In genomic region chr2:85532082-85532778, GRCm38 (mm10) we compare ENCODE assay signal across 25 mouse cellular contexts. TPM values are rescaled to one million over a fixed set of nuclear protein-coding genes. Genes with fewer than 3 reads are reported as not detected.
DNase-seq lines count a peak whose midpoint lies in the region; ATAC-seq and TF ChIP-seq lines count a peak whose summit lies in the region.
"Had no signal": no experiment of that assay in that cellular context is flagged by ENCODE, and none has a peak within 500 bp of the region (broad histone marks: within the 10 kb centered on the region; RNA-seq: fewer than 3 reads in every experiment).

No protein-coding gene starts in this region.

- no peak overlapping the region for H3K4me2 ChIP-seq in lung, embryonic 14.5 days
- no peak overlapping the region for H3K4me2 ChIP-seq in embryonic facial prominence, embryonic 15.5 days (replicated peaks)
- H3K4me2 ChIP-seq in stomach, postnatal 0 days (replicated peaks; ENCODE audit: low read depth), result no peak overlapping the region
- H3K4me2 ChIP-seq: forebrain, embryonic 15.5 days; heart, embryonic 11.5 days; heart, embryonic 15.5 days; hindbrain, embryonic 13.5 days had no signal

- no peak overlapping the region for H3K4me3 ChIP-seq in lung, embryonic 14.5 days (ENCODE audit: low read depth, low read length)
- no peak overlapping the region for H3K4me3 ChIP-seq in embryonic facial prominence, embryonic 15.5 days (replicated peaks)
- H3K4me3 ChIP-seq in stomach, postnatal 0 days (ENCODE audit: low read depth, low read length), result no peak overlapping the region
- H3K4me3 ChIP-seq: forebrain, embryonic 15.5 days; heart, embryonic 15.5 days; hindbrain, embryonic 13.5 days had no signal

- no peak overlapping the region for H3K9ac ChIP-seq in lung, embryonic 14.5 days
- no peak overlapping the region for H3K9ac ChIP-seq in embryonic facial prominence, embryonic 15.5 days
- no peak overlapping the region for H3K9ac ChIP-seq in stomach, postnatal 0 days (ENCODE audit: low read length)
- H3K9ac ChIP-seq: forebrain, embryonic 15.5 days; heart, embryonic 15.5 days; hindbrain, embryonic 13.5 days had no signal

- peak; percentile 44 for DNase-seq in lung, embryonic 14.5 days
- DNase-seq in lung, postnatal 14 days, result no peak
- DNase-seq in lung, postnatal 36 days, result peak; percentile 23
- no peak for DNase-seq in stomach, postnatal 0 days (ENCODE audit: low spot score)
- DNase-seq in gastrocnemius, postnatal 36 days, result no peak
- no peak for DNase-seq in layer of hippocampus, adult 9-11 months
- DNase-seq: adrenal gland, postnatal 10 days; cerebellum, adult 11 months; cerebellum, adult 8-10 months; cerebellum, postnatal 25 days; heart, adult 18-20 months; heart, postnatal 14 days had no signal

- 44% methylated on average over 2 of the region's 2 CpGs for WGBS in lung, embryonic 14.5 days
- WGBS in embryonic facial prominence, embryonic 15.5 days, result 64% methylated on average over 2 of the region's 2 CpGs
- WGBS in stomach, postnatal 0 days, result 37% methylated on average over 2 of the region's 2 CpGs

- no peaks in the 10 kb centered on the region for H3K4me1 ChIP-seq in lung, embryonic 14.5 days (ENCODE audit: insufficient read depth)
- H3K4me1 ChIP-seq in embryonic facial prominence, embryonic 15.5 days, result no peaks in the 10 kb centered on the region
- no peaks in the 10 kb centered on the region for H3K4me1 ChIP-seq in stomach, postnatal 0 days (replicated peaks; ENCODE audit: control insufficient read depth, insufficient read depth)
- H3K4me1 ChIP-seq: forebrain, embryonic 15.5 days; heart, embryonic 15.5 days; hindbrain, embryonic 13.5 days had no signal

- ATAC-seq in lung, embryonic 14.5 days (ENCODE audit: insufficient read depth), result peak; percentile 79
- ATAC-seq in embryonic facial prominence, embryonic 15.5 days (ENCODE audit: insufficient number of reproducible peaks, low FRiP score, low TSS enrichment, low read depth), result no peak
- peak; percentile 57; the same call in 1 of the 2 replicates for ATAC-seq in stomach, postnatal 0 days (ENCODE audit: low FRiP score, low TSS enrichment)
- ATAC-seq: forebrain, embryonic 15.5 days had no signal

- no peak for TF ChIP-seq CTCF in lung, embryonic 14.5 days (IDR thresholded peaks at IDR 0.05; ENCODE audit: low read depth)
- no peak for TF ChIP-seq CTCF in stomach, postnatal 0 days (IDR thresholded peaks at IDR 0.05; ENCODE audit: low read depth)

- H3K27ac ChIP-seq in lung, embryonic 14.5 days (ENCODE audit: low read depth), result peak overlapping the region; percentile 65
- H3K27ac ChIP-seq in embryonic facial prominence, embryonic 15.5 days (replicated peaks), result peak overlapping the region; percentile 53
- H3K27ac ChIP-seq in stomach, postnatal 0 days (replicated peaks), result peak overlapping the region; percentile 65
- H3K27ac ChIP-seq: forebrain, embryonic 15.5 days; heart, embryonic 15.5 days; hindbrain, embryonic 13.5 days had no signal

- peak; percentile 72 for TF ChIP-seq EP300 in stomach, postnatal 0 days (optimal IDR thresholded peaks at IDR 0.05)

- intact Hi-C loops in gastrocnemius, postnatal 36 days (cut with DNase I), result no loop called here

- no peaks in the 10 kb centered on the region for H3K9me3 ChIP-seq in lung, embryonic 14.5 days (ENCODE audit: low read depth, low read length)
- no peaks in the 10 kb centered on the region for H3K9me3 ChIP-seq in embryonic facial prominence, embryonic 15.5 days (replicated peaks)
- H3K9me3 ChIP-seq in stomach, postnatal 0 days (ENCODE audit: control insufficient read depth, low read length), result no peaks in the 10 kb centered on the region
- H3K9me3 ChIP-seq: forebrain, embryonic 15.5 days; heart, embryonic 15.5 days; hindbrain, embryonic 13.5 days had no signal

- no peaks in the 10 kb centered on the region for H3K27me3 ChIP-seq in lung, embryonic 14.5 days (ENCODE audit: insufficient read depth, low read length)
- H3K27me3 ChIP-seq in embryonic facial prominence, embryonic 15.5 days, result no peaks in the 10 kb centered on the region
- no peaks in the 10 kb centered on the region for H3K27me3 ChIP-seq in stomach, postnatal 0 days (ENCODE audit: control insufficient read depth, insufficient read depth, low read length)
- H3K27me3 ChIP-seq: forebrain, embryonic 15.5 days; heart, embryonic 15.5 days; hindbrain, embryonic 13.5 days had no signal

- H3K36me3 ChIP-seq in lung, embryonic 14.5 days (ENCODE audit: insufficient read depth), result no peaks in the 10 kb centered on the region
- no peaks in the 10 kb centered on the region for H3K36me3 ChIP-seq in embryonic facial prominence, embryonic 15.5 days
- H3K36me3 ChIP-seq in stomach, postnatal 0 days (ENCODE audit: control insufficient read depth, insufficient read depth, low read length), result no peaks in the 10 kb centered on the region
- H3K36me3 ChIP-seq: forebrain, embryonic 15.5 days; heart, embryonic 15.5 days; hindbrain, embryonic 13.5 days had no signal

RNA-seq across cellular contexts. Expression of gene 4833423E24Rik, which starts 13.4 kb away (rescaled TPM):
- polyA plus RNA-seq in lung, embryonic 14.5 days (2014; fragmentation: Nextera tagmentation; extraction: Ambion mirVana), result 0.14 TPM in 1 of 2 replicates, not detected in the other
- 10.8 and 11.9 TPM in 2 replicates for polyA plus RNA-seq in embryonic facial prominence, embryonic 15.5 days (2015; fragmentation: Nextera tagmentation; extraction: Ambion mirVana)
- polyA plus RNA-seq in stomach, postnatal 0 days (2015; fragmentation: Nextera tagmentation; extraction: Ambion mirVana), result 60.6 and 61.5 TPM in 2 replicates
- not detected for total RNA-seq in gastrocnemius, postnatal 36 days (2021)
- total RNA-seq: gastrocnemius, adult 8-10 months; heart, postnatal 14 days; hematopoietic stem cell, adult 5-6 weeks; MEL had no signal
- polyA plus RNA-seq: C2C12; forebrain, embryonic 15.5 days; heart, embryonic 11.5 days; hindbrain, embryonic 13.5 days had no signal

RNA-seq across cellular contexts. Expression of gene Olfr996, which starts 46.8 kb away (rescaled TPM):
- polyA plus RNA-seq in lung, embryonic 14.5 days (2014; fragmentation: Nextera tagmentation; extraction: Ambion mirVana), result not detected in 2 replicates
- polyA plus RNA-seq in embryonic facial prominence, embryonic 15.5 days (2015; fragmentation: Nextera tagmentation; extraction: Ambion mirVana), result not detected in 2 replicates
- not detected in 2 replicates for polyA plus RNA-seq in stomach, postnatal 0 days (2015; fragmentation: Nextera tagmentation; extraction: Ambion mirVana)
- not detected for total RNA-seq in gastrocnemius, postnatal 36 days (2021)
- total RNA-seq: adrenal gland, postnatal 4 days; gastrocnemius, adult 8-10 months; gastrocnemius, postnatal 4 days; heart, adult 18-20 months; heart, postnatal 14 days; hematopoietic stem cell, adult 5-6 weeks; MEL had no signal
- polyA plus RNA-seq: brain, embryonic 14.5 days; C2C12; forebrain, embryonic 11.5 days; forebrain, embryonic 15.5 days; heart, embryonic 11.5 days; heart, embryonic 15.5 days; hindbrain, embryonic 13.5 days had no signal

RNA-seq across cellular contexts. Expression of gene Olfr998, which starts 56.5 kb away (rescaled TPM):
- polyA plus RNA-seq in lung, embryonic 14.5 days (2014; fragmentation: Nextera tagmentation; extraction: Ambion mirVana), result not detected in 2 replicates
- not detected in 2 replicates for polyA plus RNA-seq in embryonic facial prominence, embryonic 15.5 days (2015; fragmentation: Nextera tagmentation; extraction: Ambion mirVana)
- polyA plus RNA-seq in stomach, postnatal 0 days (2015; fragmentation: Nextera tagmentation; extraction: Ambion mirVana), result 0.10 TPM in 1 of 2 replicates, not detected in the other
- not detected for total RNA-seq in gastrocnemius, postnatal 36 days (2021)
- total RNA-seq: adrenal gland, postnatal 10 days; adrenal gland, postnatal 4 days; gastrocnemius, adult 8-10 months; gastrocnemius, postnatal 4 days; heart, adult 18-20 months; heart, postnatal 14 days; hematopoietic stem cell, adult 5-6 weeks; MEL had no signal
- polyA plus RNA-seq: brain, embryonic 14.5 days; C2C12; forebrain, embryonic 11.5 days; forebrain, embryonic 15.5 days; heart, embryonic 11.5 days; heart, embryonic 15.5 days; hindbrain, embryonic 13.5 days had no signal

Comparison
In these comparisons a context has a peak if more than half of its experiments do, and no peak if none do; other contexts are left out.
1. DNase-seq: peak in lung, embryonic 14.5 days (single experiment) and lung, postnatal 36 days (single experiment); none in lung, postnatal 14 days (single experiment), stomach, postnatal 0 days (single experiment), gastrocnemius, postnatal 36 days (0 of 2) and layer of hippocampus, adult 9-11 months (single experiment).
2. RNA of gene 4833423E24Rik, which starts 13.4 kb away (polyA plus RNA-seq): 60.6 to 61.5 TPM in stomach, postnatal 0 days and 10.8 to 11.9 TPM in embryonic facial prominence, embryonic 15.5 days; 0.14 TPM in lung, embryonic 14.5 days; every median in the first group is over 10 times any median in the second.
3. Peak in every context shown above with its lines, with median percentiles within 50 percentile points of each other: H3K27ac ChIP-seq.